In genomic region chr13:44673967-44674357, GRCm38 (mm10) we compare ENCODE assay signal across 9 mouse cellular contexts. TPM values are rescaled to one million over a fixed set of nuclear protein-coding genes. Genes with fewer than 3 reads are reported as not detected.
DNase-seq lines count a peak whose midpoint lies in the region; ATAC-seq and TF ChIP-seq lines count a peak whose summit lies in the region.
"Had no signal": no experiment of that assay in that cellular context is flagged by ENCODE, and none has a peak within 500 bp of the region (broad histone marks: within the 10 kb centered on the region; RNA-seq: fewer than 3 reads in every experiment).

No protein-coding gene starts in this region.

- in situ Hi-C loops in ES-E14 (cut with MboI; ENCODE audit: low sequenced_read_pairs in 2 of 2, unreplicated experiment in 2 of 2), result no loop called here

- H3K27me3 ChIP-seq in kidney, embryonic 15.5 days, result peaks cover 7% of the 10 kb centered on the region
- H3K27me3 ChIP-seq in hindbrain, embryonic 15.5 days, result 0 out of 2 replicates have a peak, but pooled peaks cover 2% of the 10 kb centered on the region

- H3K27ac ChIP-seq in kidney, embryonic 15.5 days, result no peak overlapping the region
- H3K27ac ChIP-seq in ES-E14 (ENCODE audit: insufficient read depth, low read depth, low read length, poor library complexity, severe bottlenecking), result peak overlapping the region; percentile 67; the same call in 1 of the 2 replicates
- H3K27ac ChIP-seq in hindbrain, embryonic 15.5 days (replicated peaks), result no peak overlapping the region

- H3K9ac ChIP-seq in kidney, embryonic 15.5 days, result no peak overlapping the region
- H3K9ac ChIP-seq in ES-E14 (ENCODE audit: insufficient read depth, low read depth, low read length, poor library complexity, severe bottlenecking), result peak overlapping the region; percentile 46; the same call in 1 of the 2 replicates
- H3K9ac ChIP-seq in hindbrain, embryonic 15.5 days, result no peak overlapping the region

- H3K36me3 ChIP-seq in kidney, embryonic 15.5 days, result no peaks in the 10 kb centered on the region
- peaks cover 2% of the 10 kb centered on the region; the same call in 1 of the 2 replicates for H3K36me3 ChIP-seq in ES-E14 (ENCODE audit: control insufficient read depth, insufficient read depth, low read length, poor library complexity, severe bottlenecking)
- no peaks in the 10 kb centered on the region for H3K36me3 ChIP-seq in hindbrain, embryonic 15.5 days

- H3K9me3 ChIP-seq in kidney, embryonic 15.5 days (replicated peaks), result no peaks in the 10 kb centered on the region
- H3K9me3 ChIP-seq in ES-E14 (ENCODE audit: control insufficient read depth, insufficient read depth, low read depth, low read length), result no peaks in the 10 kb centered on the region
- H3K9me3 ChIP-seq in hindbrain, embryonic 15.5 days, result no peaks in the 10 kb centered on the region

- no peak for ATAC-seq in kidney, embryonic 15.5 days (replicated peaks; ENCODE audit: low FRiP score)
- peak; percentile 3; the same call in 1 of the 2 replicates for ATAC-seq in hindbrain, embryonic 15.5 days (ENCODE audit: low FRiP score, low read depth)
- 0 out of 2 replicates have a peak, but pooled peaks have one; percentile 53 for ATAC-seq in monocyte, adult 5-6 weeks (replicated peaks; ENCODE audit: insufficient number of reproducible peaks, low FRiP score, low TSS enrichment, poor library complexity, severe bottlenecking)

- H3K4me2 ChIP-seq in kidney, embryonic 15.5 days, result peak overlapping the region; percentile 56
- H3K4me2 ChIP-seq in hindbrain, embryonic 15.5 days, result peak overlapping the region; percentile 39

- peaks cover 14% of the 10 kb centered on the region for H3K4me1 ChIP-seq in kidney, embryonic 15.5 days
- H3K4me1 ChIP-seq in ES-E14 (ENCODE audit: control insufficient read depth in 2 of 2, insufficient read depth in 2 of 2, low read length in 2 of 2, poor library complexity in 1 of 2), result peaks cover 25 to 28% of the 10 kb centered on the region in 2 experiments
- H3K4me1 ChIP-seq in hindbrain, embryonic 15.5 days (replicated peaks), result peaks cover 11% of the 10 kb centered on the region; the same call in 1 of the 2 replicates

- peak overlapping the region; percentile 22 for H3K4me3 ChIP-seq in kidney, embryonic 15.5 days (replicated peaks)
- H3K4me3 ChIP-seq in ES-E14 (ENCODE audit: insufficient read depth in 1 of 2, low read depth in 1 of 2, low read length in 2 of 2, poor library complexity in 1 of 2, severe bottlenecking in 1 of 2), result peak overlapping the region; percentile 4 to 49; a peak in 1 of 4 replicates
- no peak overlapping the region for H3K4me3 ChIP-seq in hindbrain, embryonic 15.5 days

- no peak for DNase-seq in kidney, adult 8-10 months
- DNase-seq in ES-E14 (ENCODE audit: low read depth, low spot score), result no peak
- no peak for DNase-seq in ovary, adult 18-20 months (ENCODE audit: low spot score)
- no peak for DNase-seq in layer of hippocampus, postnatal 10 days (ENCODE audit: low spot score in 2 of 2)
- DNase-seq in kidney, postnatal 10 days, result no peak
- DNase-seq: adrenal gland, postnatal 14 days had no signal

- WGBS in kidney, embryonic 15.5 days, result 20% methylated on average over 12 of the region's 12 CpGs
- WGBS in hindbrain, embryonic 15.5 days, result 31% methylated on average over 12 of the region's 12 CpGs

TF ChIP-seq in ES-E14, 5 proteins besides CTCF, POLR2A, EP300 and RAD21:
- TF ChIP-seq HCFC1 (IDR thresholded peaks at IDR 0.05; ENCODE audit: borderline replicate concordance, insufficient read depth, low read length), result no peak
- no peak for TF ChIP-seq MAFK (IDR thresholded peaks at IDR 0.05; ENCODE audit: insufficient read depth, low read depth, low read length)
- TF ChIP-seq CHD2 (IDR thresholded peaks at IDR 0.05; ENCODE audit: low read depth, low read length), result no peak
- no peak for TF ChIP-seq ZC3H11A (IDR thresholded peaks at IDR 0.05; ENCODE audit: borderline replicate concordance, low read depth, low read length)
- no peak for TF ChIP-seq ZNF384 (IDR thresholded peaks at IDR 0.05; ENCODE audit: low read depth, low read length)

RNA-seq across cellular contexts. Expression of gene Jarid2, which starts 55.3 kb away (rescaled TPM):
- 38.9 and 39.8 TPM in 2 replicates for polyA plus RNA-seq in kidney, embryonic 15.5 days (2015; fragmentation: Nextera tagmentation; extraction: Ambion mirVana)
- 190 and 195 TPM in 2 replicates for total RNA-seq in ES-E14 (2012; rRNA removed)
- 34.7 and 38.3 TPM in 2 replicates for polyA plus RNA-seq in hindbrain, embryonic 15.5 days (2015; fragmentation: Nextera tagmentation; extraction: Ambion mirVana)
- total RNA-seq in monocyte, adult 5-6 weeks (2017), result 77.6 to 103 TPM (median 102 TPM) in 3 replicates
- total RNA-seq in layer of hippocampus, postnatal 10 days (2021), result 10 to 100 TPM; 37.8 to 42.0 TPM
